Mouse (Mus musculus) CD8-positive naive resting alpha-beta T cell, adult 2 months (primary cell): ENCODE measurements around the gene Srp72.

Experiments used
- DNase-seq, 2 experiments: peaks; one replicate each; pipeline ENCODE4 v3.0.0; 2022; ENCODE audit warnings: low read depth in 2 of 2, low spot score in 2 of 2

Srp72 gene

DNA sequence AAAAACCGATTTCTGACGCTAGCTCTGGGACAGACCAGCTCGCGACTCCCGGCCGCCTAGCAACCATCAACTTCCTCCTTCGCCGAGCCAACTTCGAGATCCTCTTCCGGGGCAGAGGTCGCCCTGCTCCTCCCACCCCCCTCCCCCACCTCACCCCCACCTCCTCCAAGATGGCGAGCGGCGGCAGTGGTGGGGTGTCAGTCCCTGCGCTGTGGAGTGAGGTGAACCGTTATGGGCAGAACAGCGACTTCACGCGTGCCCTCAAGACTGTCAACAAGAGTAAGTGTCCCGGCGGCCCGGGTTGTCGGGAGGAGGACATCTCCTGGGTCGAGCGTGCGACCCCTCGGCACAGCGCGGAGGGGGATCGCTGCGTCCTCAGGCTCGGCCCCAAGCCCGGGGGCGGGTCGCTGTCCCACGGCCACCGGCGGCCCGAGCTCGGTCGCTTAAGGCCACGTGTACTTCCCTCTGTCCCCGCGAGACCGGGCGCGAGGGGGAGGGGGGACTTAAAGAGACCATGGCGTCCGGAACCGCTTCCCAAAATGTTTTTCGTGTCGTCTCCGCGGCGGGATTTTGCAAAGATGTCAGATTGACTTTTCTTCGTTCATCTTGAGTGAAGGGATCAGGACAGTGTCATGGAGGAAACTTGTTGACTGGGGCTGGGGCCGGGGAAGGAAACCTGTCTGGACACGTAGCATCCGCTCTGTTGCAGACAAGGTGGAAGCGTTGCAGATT, at the start of gene Srp72:
Srp72 (plus strand) TSS at position 130 of the 732 bp plus-strand sequence.
- peak; percentile 65 to 67 for DNase-seq

DNA sequence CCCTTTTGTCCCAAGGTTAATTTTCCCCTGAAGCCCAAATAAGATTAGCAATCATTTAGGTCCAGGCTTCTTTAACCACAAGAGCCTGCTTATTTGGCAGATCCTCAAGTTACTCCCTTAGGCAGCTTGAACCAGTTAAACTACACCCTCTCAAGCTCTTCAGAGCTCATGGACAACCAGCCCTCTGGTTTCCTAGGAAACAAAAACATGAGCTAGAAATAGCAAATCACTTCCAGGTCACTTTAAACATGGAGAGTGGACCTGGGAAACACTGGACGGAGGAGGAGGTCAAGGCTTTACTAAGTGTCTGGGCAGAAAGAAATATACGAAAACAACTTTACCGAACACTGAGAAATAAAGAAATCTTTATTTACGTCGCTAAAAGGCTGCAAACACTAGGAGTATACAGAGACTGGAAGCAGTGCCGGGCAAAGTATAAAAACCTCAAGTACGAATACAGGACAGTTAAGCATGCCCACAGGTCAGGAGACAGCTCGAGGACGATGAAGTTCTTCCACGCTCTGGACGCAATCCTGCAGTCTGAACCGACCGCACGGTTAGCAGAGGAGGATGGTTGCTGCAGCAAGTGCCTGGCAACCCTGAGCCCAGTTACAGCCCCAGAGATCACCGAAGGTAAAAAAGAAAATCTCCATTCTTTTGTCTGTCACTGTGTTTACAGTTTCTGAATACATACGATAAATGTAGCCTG, 46.2 kb upstream of the Srp72 start:
- DNase-seq, result no peak

- DNase-seq, result no peak
These were observed 45.2 kb upstream of the Srp72 start for GRCm38 (mm10) chr5:76929180-76929877.

- no peak for DNase-seq
These were observed 34.8 kb upstream of the Srp72 start for GRCm38 (mm10) chr5:76939717-76940116.

DNA sequence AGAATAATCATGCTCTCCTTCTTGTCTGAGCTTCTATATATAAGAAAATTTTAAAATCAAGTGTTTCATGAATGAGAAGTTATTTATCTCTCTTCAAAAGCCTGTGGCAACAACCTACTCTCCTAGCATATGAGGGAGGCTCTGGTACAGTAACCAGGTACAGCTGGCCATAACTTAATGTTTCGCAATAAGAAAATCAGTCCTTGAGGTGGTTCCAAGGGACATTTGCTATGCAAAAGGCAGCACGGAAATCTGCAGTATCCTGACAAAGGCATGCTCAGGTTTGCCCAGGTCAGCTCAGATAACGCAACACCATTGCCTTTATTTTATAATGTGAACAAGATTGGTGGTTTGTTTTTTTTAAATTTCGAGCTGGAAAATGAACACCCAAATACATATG, 32.5 kb upstream of the Srp72 start:
- DNase-seq, result no peak

GRCm38 (mm10) chr5:76942505-76942904, 32.0 kb upstream of the Srp72 start:
- DNase-seq, result no peak

DNA sequence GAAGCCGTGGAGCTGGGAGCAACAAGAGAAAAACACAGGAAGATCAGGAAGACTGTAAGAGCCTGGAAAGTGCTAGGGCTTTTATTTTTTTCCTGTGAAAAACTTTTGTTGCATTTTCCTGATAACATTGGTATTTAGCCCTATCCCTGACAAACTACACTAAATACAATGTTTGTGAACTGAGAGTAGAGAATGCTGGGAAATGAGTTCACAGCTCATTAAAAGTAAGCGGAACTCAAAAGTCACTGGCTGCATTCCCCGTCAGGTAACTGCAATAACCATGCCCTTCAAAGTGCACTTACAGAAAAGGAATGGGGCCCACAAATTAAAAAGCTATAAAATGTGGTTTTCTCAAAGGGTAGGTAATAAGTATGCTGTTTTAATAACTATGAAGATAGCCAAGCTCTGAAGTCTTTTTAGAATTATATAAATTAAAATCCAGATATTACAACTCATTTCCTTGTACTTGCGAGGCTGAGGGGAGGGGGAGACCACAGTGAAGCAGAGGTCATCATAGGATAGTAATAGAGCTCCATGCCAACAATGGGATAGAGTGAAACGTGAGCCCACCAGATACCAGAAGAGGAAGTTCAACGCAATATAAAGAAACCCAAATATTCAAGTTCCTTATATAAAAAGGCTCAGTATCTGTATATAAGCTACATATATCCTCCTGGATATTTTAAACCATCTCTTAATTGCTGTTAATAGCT, 29.4 kb upstream of the Srp72 start:
- DNase-seq, result no peak

DNA sequence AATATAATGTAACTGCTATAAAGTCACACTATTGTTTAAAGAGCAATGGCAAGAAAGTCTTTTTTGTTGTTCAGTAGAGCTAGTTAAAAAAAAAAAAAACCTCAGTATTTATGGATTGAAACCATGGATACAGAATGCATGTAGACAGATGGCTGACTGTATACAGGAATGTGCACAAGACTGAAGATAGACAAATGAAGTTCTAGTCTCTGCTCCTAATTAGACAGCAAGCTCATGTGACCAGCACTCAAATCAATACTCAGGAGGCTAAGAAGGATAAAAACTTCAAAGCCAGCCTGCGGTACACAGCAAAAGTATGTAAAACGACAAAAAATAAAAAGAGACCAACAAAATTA, 28.8 kb upstream of the Srp72 start:
- no peak for DNase-seq

GRCm38 (mm10) chr5:76947142-76947541, 27.3 kb upstream of the Srp72 start:
- no peak for DNase-seq

DNA sequence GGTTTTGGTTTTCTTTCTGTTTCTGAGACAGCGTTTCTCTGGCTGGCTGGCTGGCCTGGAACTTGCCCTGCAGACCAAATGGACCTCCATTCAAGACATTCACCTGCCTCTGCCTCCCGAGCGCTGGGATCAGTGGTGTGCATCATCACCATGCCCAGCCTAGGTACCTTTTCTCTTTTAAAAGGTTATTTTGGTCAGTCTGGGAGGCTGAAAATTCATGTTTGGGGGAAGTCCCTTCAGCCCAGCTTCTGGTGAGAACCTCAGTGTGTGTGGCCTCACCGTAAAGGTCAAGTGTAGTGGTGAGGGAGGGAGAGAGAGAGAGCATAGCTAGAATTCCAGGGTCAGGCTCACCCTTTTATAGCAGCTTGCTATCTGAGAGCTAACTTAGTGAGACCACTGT, 26.7 kb upstream of the Srp72 start:
- DNase-seq, result no peak

DNA sequence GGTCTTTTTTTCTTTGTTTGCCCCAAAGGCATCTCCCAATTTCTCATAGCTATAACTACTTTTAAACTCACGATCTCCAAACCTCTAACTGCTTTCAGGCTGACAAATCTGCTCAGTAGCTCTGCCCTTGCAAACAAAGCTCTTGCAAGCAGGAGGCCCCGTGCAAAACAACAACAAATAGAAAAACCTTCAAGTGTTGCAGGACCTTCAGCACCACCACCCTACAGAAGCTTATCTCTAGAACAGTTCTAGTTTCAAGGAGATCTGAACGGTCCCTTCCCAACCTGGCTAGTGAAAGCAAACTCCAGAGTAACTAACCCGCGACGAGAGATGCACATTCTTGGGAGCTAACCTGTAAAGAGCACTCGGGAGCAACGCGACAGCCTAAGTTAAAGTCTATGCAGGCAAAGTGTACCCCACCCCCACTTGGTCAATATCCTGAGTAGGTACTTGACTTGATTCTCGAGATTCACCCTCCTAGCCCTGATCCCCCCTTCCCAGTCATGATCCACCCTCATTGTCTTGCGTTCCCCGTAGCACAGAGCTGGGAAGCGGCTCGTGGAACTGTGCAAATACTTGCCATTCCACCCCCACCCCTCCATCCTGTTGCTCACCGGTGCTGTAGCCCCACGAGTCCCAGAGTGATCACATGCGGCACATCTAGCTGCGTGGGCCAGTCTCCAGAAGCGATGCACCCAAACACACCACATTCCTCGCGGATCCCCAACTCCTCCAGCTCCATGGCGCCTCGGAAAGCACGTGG, 24.0 kb upstream of the Srp72 start:
- DNase-seq, result no peak

DNA sequence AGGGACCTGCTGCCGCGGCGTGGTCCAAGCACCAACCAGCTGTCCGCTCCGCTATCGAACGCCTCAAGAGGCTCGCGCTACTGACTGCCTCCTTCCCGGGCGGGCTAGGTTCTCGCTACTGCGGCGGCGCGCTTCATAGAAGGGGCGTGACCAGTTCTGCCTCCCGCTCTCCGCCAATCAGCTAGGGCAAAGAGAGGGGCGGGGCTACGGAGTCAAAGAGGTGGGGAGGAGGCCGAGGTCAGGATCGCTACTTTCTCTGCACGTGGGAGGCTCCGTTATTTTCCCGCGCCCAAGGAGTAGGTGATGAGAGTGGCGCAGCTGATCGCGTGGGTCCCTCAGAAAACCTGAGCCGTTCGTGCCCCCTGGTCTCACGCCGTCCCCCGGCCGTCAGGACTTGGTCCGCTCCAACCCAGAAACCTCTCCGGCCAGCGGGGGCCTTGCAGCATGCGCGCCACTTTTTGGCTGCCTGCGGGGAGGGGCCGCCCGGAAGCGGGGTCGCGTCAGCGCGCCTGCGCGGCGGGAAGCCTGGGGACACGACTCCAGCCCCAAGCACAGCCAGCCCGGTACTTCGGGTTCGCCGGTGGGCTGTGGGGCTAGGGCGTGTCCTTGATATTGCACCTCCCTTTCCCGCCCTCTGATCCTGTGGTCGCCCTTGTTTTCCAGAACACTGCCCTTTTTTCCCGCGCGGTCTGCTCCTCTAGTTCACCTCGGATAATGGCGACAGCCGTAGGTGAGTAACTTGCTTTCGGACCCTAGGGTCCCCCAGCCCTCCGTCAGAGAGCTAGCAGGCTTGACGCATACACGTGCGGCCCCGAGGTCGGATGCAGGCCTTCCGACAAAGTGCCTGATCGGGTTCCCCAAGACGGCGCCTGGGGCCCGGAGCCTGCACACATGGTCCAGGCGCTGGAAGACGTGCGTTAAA, 23.1 kb upstream of the Srp72 start, which contains the start of the genes Paics and Ppat:
Paics (plus strand) TSS at position 202 of the 922 bp plus-strand sequence.
Ppat (minus strand) TSS at position 473 of the 922 bp plus-strand sequence.
- DNase-seq, result peak; percentile 96 to 97

GRCm38 (mm10) chr5:76952112-76953040, 22.1 kb upstream of the Srp72 start:
- no peak for DNase-seq

GRCm38 (mm10) chr5:76953794-76954193, 20.7 kb upstream of the Srp72 start:
- no peak for DNase-seq

- no peak for DNase-seq
These were observed 20.1 kb upstream of the Srp72 start for GRCm38 (mm10) chr5:76954271-76954900.

GRCm38 (mm10) chr5:76955474-76955873, 19.0 kb upstream of the Srp72 start:
- DNase-seq, result no peak

DNA sequence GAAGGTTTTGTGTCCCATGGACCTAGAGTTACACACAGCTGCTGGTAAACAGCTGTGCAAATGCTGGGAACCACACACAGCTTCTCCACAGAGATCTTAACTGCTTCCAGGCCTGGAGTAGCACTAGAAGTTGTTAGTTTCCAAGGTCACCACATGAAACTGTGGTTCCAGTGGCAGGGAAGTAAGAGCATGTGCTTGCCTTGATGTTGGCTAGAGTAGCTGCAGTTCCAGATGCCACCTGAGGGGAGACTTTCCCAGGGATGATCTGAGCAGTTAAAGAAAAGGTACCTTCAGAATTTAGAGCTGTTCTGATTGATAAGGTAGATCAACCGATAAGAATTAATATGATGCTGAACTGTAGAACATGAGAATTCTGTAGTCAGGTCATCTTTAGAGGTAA, 16.5 kb upstream of the Srp72 start:
- DNase-seq, result no peak

DNA sequence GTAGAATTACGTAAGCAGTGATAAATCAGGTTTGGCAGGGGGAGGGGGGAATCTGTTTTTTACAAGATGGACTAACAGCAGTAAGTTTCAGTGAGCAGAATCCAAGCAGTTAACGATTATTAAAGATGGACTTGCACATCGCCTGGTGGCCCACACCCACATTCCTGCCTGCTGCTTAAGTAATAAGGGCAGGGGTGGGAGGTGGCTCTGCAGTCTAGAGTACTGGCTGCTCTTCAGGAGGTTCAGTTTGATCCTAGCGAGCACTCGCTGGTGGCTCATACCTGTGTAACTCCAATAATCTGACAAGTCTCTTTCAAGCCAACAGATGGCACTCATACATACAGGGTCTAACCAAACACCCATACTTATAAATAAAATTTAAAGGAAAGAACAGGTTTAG, 14.9 kb upstream of the Srp72 start:
- no peak for DNase-seq
